Mouse (Mus musculus) adrenal gland, postnatal 14 days (tissue): ENCODE measurements at regions not wholly inside any gene's neighbourhood (a gene's known extent, or its start where the extent isn't known, plus 50 kb on each side); places are given as distances from the start of the nearest gene placed in this dataset.

Source experiments
- DNase-seq: peaks from one replicate; pipeline ENCODE4 v3.0.0; 2021; ENCODE audit warnings: mixed read lengths

DNA sequence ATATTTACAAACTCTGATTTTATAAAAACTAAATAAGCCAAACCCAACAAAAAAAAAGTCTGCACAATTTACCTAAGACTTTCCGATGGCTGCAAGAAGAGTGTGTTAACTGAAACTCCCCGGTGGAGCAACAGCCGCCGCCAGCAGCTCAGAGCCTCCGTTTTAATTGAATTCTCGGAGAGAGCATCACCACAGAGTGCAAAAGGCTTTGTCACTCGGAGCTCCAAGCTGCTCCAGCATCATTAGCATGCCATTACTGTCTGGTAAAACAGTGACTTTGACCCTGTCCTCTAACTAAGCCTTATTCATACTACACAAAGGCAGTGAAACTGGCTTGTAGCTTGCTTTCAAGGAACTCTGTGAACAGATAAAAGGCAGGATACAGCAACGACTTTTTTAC lies 176.5 kb downstream of the Efnb2 start:
- no peak for DNase-seq

DNA sequence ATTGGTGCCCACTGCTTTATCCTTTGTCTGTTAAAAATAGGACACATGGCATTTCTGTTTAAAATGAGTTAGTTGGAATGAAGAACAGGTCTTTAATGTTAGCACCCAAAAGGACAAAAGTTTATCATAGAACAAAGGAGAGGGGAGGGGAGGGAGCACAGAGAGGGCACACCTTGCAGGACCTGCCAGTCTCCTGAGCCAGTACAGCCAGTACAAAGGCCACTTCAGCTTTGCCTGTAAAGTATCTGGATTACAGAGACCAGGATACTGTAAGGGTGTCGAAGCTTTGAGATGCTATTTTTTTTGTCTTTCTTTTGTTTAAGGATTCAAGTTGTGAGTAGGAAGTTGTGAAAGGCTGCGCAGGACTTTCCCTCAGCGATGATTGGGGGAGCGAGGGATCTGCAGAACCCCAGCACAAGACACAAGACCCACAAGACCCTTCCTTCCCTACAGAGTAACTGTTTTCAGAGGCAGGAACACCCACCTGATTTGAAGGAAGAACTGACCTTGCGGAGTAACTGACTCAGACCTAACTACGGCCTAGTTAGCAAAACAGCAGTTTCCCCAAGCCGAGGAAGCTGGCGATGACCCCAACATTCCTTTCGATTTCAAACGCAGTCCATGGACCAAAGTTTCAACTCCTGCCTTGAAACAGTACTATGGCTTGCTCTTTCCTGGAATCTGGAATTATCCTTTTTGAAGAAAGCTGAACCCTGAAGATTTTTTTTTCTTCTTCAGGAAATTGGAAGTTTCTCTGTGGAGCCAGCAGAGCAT lies 178.1 kb downstream of the Efnb2 start:
- peak; percentile 47 for DNase-seq

DNA sequence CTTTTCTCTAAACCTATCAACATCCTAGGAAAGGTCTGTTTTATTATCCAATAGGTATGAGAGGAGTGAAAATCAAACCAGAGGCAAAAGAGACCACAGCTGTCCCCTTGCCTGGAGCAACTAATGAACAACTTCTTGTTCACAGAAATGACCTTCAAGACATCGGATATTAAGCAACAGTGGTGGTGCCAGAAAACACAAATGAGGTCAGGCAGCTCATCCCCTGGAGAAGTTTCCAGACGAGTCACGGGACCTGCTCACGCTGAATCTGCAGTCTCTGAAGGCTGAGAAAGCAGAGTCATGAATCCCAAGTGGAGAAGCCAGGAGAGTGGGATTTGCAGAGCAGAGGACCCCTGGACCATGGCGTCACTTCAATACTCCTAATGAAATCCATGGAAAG lies 183.6 kb downstream of the Efnb2 start:
- DNase-seq: no peak

DNA sequence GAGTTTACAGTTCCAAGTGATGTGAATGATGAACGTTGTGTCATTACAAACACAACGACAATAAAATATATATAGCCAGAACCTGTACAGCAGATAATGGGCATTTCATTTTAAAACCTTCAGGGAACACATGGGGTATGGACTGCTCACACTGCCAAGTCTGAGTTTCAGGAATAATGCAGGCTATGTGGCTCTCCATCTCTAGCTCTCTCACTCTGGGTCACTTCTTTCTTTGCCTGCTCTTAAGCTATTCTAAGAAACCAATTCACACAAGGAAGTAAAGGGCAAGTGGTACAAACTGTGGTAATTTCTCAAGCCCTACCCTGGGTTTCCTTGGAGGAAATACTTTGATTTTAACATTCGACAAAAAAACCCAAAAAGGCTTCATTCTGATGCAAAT lies 192.5 kb downstream of the Efnb2 start:
- no peak for DNase-seq

DNA sequence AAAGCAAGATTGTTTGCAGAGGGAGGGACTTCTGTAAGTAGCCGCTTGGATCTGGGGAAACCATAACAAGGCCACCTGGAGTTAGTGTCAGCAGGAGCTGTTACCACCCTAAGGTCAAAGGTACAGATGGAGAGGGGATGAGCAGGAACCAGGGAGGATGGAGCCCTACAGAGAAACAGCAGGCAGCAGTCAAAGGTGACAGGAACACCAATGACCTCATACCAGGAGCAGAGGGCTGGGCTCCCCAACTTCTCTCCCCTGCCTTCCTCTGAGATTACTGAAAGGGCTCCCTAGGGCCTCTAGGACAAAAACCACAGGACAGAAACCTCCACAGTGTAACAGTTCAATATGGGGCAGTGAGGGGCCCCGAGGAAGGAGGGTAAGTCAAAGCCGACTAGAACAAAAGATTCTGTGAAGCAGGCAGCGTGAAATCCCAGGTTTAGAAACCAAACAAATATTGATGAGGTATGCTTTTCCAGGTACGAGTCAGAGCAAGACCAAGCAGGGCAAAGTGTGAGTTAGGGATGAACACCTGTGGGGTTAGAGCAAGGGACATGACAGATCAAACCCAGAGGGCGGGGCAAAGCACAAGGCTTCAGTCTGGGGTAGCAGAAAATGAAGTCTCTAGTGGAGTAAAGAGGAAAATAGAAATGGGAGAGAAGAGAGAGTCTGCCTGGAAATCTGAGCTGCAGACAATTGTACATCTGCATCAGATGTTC lies 194.4 kb downstream of the Efnb2 start:
- no peak for DNase-seq

DNA sequence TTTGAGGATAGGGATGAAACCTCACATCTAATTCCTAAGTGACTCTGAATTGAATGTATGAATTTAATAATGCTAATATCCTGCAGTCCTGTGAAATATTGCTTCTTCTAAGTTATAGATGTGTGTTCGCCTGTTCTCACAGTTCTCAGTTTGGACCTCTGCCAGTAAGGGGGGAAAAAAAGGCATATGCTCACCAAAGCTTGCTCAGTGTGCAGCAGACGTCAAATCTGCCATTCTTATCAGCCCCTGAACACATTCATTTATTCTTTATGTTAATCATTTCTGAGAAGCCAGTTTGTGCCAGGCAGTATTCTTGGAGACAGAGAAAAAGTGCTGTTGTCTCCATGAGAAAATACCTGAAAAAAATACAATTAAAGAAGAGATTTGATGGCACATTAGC lies 198.6 kb downstream of the Efnb2 start:
- no peak for DNase-seq

DNA sequence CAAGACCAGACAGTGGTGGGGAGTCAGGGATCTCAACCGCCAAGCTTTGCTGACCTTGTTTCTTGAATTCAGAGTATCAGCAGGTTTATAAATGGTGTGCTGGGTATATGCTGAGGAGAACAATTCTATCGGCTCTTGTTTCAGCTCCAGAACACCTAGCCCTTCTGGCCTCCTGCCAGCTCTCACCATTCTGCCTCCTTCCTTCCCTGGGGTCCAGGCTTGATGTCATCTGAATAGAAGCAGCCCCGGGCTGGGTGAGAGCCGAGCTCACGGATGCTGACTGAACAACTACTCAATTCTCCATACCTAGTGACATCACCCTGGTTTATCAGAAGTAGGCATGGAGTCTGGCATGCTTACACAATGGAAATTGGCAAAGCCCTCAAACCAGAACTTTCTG lies 203.5 kb downstream of the Efnb2 start:
- DNase-seq: no peak

DNA sequence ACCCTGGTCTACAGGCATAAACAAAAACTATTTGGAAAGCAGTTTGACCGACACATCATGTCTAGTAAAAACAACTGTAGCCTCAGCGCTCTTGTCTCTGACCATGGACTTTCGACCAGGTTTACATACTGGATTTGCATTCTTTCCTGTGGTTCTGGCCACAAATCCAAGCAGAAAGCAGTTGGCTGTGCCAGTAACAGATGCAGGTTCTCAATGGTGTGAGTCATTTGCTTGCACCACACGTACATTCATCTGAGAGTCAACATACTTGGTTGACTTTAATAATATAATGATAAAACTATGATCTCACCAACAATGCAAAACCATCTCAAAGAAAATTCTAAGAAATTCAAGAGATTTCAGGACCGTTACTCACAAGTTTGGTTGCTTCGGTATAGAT lies 207.1 kb downstream of the Efnb2 start:
- DNase-seq: no peak

DNA sequence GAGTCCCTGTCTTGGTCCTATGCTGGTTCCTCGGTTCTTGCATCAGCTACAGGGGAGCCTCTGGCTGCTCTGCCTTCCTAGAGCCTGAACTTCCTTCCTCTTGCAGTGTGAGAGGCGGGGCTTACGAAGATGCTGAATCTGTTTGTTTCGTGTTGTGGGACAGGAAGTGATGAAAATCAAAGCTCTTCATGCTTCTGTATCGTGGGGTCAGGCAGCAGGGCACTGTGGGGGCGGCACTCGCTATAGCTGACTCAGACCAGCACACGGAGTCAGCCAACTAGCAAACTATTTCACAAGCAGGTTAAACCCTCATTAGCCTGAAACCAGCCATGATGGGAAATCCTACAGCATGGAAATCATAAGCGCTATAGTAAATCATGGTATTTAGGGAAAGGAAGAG lies 208.8 kb downstream of the Efnb2 start:
- DNase-seq: peak; percentile 17

DNA sequence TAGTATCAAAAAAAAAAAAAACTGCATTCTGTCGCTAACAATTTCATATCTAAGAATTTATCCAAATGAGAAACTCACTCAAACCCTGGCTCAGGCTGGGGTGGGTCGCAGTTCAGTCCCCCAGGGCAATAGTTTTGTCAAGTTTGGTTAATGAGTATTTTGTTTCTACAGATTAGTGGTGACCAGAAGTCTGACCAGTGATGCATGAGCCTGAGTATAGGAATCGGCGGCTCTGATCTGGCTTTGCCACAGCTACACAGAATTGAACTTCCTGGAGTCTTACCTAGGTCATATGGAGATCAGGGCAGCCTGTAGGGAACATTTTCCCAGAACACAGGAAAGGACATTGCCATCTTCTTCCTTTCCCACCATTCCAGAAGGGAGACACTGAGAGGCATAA lies 212.1 kb downstream of the Efnb2 start:
- no peak for DNase-seq

DNA sequence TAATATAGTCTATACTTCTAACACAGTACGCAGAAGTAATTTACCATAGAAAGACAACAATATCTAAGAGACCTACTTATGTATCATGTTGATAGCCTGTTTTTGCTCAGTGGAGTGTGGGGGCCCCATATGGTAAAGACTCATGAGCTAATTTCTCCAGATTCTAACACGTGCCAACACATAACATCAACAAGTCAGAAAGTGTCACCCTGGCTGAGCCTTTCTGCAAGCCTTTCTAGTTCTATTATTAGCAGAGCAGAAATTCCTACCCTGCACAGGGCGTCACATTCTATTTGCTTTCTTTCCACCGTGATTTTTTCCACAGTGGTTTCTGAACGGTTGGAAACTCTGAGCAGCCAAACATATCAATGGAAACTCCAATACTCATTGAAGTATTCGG lies 219.5 kb downstream of the Efnb2 start:
- DNase-seq: no peak

DNA sequence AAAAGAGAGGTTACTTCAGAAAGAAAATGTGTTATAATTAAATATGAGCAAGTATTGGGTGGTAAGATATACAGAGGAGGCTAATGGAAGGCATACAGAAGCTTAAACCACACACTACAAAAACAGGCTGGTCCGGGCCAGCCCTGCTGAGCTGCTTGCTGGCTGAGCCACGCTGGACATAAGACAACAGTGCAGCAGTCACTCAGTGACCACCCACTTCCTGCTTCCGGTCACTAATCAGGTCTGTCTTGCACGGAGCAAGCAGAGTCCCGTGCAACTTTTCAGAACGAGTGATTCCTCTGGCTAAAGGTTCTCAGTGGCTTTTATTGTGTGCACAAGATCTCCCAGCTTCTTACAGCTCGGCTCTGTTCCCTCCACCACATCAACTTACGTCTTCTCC lies 220.1 kb downstream of the Efnb2 start:
- DNase-seq: no peak

DNA sequence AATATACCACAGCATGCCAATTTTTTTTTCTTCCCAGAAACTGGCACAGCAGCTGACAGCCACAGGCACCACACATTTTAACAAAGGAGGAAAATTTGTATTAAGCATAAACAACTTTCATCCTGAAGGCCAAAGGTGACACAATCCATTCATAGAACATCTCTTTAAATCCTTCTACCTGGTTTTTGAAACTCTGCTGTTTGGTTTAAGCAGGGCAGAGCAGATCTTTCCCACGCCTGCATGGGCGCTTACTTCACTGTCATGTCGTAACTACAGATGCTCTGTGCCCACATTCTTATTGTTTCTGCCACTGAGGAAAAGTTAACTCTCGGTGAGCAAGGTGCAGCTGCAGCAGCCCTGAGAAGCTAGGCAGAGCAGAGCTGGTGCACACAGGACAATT lies 234.8 kb downstream of the Efnb2 start:
- no peak for DNase-seq

DNA sequence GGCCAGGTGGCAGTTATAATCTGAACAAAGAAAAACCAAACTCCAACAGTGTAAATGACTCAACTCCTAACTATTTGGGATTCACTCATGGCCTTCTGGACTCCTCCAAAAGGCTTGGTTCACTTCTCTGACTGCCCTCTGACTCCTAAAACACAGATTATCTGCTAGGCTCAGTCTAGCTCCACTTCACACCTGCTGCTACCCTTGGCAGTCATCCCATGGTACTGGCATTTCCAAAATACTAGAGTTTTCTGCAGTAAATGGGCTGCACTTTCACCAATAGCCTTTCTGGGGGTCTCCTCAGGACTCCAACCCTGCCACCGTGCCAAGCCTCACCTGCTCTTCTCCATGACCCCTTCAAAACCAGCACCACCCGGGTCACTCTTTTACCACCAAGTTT lies 237.6 kb downstream of the Efnb2 start:
- no peak for DNase-seq

DNA sequence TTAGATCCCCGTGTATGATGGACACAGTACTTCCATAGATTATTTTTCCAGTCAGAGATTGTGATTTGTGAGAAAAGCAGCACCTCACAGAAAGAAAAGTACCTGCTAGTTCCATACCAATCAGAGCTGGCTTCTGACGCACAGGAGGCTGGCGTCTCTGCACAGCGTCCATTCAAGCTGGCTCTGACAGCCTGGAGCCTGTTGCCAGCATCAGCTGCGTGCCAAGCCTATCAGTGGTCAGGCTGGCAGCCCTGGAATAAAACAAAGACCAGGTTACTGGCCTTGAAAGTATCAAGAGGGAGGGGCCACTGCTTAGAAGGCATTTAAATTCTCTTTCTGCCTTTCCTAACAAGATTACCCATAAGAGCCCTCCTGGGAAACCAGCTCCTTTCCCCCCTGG lies 239.3 kb downstream of the Efnb2 start:
- DNase-seq: no peak

DNA sequence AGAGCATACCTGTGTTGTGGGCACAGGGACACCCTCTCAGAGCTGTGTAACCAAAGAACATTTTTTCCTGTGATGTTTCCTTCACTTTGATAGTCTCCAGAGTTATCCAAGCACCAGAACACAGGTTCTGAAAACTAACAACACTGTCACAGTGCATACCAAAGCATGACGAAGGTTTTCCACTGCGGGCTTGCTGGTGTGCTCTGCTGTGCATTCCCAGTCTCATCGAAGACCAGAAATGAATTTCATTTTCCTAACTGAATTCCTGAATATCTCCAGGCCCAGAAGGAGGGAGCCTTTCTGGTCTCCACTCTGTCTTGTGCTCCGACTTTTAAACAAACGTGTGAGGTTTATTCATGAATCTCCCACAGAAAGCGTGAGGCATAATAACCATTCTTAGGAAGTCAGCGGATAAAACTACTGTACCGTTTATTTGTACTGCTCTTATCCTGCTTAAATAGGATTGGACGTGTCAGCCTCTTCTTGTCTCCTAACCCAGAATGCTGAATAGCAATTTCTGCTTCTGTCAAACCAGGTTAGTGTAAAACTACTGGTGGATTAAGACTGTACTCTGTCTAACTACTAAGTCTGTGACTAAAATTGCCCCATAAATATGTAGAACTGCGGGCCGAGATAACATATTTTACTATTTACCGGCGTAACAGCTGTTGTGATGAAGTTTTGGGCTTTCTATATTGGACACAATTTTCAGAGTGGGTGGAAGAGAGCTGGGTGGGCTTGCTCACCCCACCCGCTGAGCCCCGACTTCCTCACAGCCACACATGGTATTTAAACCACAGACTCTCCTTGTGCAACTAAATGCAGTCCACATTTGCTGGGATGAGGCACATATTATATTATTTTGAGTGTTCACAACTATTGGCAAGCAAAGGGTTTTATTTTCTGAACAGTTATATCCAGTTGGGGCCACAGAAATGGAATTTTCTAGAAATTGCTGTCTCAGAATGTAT lies 241.4 kb downstream of the Efnb2 start:
- DNase-seq: no peak

DNA sequence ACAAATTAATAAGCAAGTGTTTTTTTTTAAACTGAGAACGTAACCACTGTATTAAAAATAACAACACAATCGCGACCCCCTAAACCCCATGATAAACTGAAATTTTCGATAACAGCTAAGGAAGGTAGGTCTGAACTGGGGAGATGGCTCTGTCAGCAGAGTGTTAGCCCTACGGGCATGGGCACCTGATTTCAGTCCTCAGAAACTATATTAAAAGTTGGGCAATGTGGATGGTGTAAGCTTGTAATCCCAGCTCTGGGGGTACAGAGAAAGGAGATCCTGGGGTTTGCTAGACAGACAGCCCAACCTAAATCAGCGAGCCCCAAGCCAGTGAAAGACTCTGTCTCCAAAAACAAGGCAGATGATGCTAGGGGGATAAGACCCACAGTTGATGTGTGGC lies 242.1 kb downstream of the Efnb2 start:
- DNase-seq: no peak

DNA sequence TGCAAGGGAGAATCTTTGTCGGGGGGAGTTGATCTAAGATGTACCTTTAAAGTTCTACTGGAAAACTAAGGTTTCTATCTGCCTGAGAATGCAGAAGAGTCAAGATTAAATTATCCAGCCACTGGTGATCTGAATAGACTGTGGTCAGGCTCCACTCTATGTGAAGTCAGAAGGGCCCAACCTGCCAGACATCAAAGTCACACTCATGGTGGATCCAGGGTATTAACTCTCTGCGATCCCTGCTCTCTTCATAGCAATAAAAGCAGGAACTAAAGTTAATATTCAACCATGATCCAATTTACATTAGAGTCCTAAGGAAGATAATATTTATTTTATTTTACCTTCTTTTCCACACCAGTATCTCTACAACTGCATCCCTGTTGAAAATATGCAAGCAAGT lies 242.5 kb downstream of the Efnb2 start:
- DNase-seq: no peak

DNA sequence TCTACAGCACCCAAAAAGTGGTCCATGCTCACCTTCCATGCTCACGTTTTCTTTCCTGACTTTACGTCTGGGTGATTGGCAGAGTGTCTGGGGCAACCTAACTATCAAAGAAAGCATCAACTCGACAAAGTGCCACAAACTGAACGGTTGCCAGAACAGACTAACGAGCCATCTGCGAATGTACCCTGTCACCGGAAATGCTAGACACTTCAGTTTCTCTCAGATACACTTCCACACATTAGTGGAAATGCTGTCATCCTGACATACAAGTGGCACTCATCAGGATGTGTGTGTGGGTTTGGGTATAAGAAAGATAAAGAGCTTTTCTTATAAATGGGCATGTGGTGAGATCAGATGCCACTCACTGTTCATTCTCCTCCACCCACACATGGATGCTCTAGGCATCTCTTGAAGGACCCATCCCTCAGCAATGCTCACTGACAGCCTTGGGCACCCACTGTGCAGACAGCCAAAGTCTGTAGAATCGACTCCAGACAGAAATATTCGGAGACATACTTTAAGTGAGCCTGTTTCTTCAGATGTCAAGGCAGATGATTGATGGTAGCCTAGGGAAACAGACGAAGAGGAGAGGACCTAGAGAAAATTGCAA lies 244.8 kb downstream of the Efnb2 start:
- DNase-seq: no peak

DNA sequence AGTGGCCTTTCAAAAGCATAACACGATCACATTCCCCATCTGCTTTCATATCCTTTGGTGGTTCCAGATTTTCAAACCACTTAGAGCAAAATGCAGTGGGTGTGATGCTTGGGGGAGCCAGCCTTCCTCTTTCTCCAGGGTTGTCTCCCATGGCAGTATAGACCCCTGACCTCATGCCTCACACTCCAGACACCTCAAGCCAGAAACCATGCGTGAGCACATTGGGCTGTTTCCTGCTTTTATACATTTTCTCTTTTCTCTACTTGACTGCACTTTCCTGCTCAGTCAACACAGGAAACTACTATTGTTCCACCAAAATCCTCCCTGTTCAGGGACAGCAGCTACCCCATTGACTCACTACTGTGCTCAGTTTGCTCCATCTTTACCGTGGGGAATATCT lies 253.7 kb downstream of the Efnb2 start:
- no peak for DNase-seq

DNA sequence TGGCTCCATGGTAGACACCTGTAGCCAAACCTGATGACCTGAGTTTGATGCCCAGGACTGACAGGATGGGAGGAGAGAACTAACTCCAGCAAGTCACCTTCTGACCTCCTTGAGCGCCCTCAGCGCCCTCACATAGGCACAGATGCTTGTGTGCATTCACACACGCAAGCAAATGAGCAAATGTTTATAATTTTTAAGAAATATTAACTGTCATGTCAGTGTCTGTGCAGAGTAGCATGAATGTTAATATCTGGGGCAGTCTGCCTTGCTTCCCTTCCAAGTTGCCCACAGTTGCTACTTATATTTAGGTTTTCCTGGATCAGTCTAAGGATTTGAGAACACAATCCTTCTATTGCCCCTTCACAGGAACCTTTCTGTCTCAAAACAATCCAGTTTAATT lies 257.6 kb downstream of the Efnb2 start:
- DNase-seq: no peak

DNA sequence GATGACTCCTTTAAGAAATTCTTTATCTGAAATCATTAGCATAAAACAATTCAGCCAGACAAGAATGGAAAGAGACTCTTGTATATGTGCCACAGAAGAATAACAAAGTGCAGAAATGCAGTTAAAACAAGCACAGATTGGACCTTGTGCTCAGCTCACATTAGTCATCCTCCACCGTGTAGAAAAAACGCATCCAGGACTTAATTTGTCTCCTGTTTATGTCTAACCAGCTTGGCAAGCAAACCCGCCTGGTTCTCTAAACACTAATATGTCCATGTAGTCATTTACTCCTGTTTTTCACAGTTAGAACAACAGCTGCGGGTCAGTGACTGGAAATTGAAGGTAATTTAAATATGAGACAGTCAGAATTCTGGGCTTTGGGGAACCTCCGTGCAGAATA lies 268.7 kb downstream of the Efnb2 start:
- no peak for DNase-seq

DNA sequence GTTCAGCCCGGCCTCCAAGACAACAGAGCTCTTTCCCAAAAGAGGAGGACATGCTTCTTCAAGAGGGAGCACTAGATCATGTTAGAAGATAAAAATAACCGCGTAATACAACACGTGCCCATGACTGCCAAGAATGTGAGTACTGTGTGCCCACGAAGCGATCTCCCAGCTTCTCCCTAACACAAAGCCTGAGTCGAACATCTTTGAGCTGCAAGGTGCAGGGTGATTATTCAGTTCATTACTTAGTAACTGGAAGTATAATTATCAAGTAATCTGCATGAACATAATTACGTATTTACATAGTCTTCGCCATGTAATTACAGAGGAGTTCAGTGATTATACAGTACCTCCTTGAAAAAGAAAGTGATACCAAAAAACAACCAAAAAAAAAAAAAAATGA lies 269.7 kb downstream of the Efnb2 start:
- DNase-seq: no peak
